Mouse (Mus musculus): ENCODE measurements around the gene Ptpn13.

Gene Ptpn13

GRCm38 (mm10) chr5:103458959-103459675 is 34.1 kb downstream of the Ptpn13 start:
- DNase-seq (ENCODE audit: low read depth, low spot score) = no peak

DNA sequence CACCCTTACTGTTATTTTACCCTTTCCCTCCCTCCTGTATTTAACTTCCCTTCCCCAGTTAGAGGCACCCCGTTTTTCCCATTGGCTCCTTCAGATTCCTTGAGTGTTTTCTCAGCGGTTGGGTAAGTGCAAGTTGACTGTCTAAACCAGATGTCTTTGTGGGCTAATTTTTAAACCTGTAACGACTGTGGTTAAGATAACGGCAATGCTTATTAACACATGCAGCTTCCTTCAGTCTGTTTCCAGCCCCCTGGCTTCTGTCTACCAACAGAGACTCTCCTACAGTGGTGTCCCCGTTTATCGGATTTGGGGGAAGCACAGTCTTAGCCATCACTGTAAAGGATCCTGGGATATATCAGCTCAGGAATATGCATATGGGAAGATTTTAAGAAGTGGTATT is 35.9 kb downstream of the Ptpn13 start:
- no peak for DNase-seq (ENCODE audit: low read depth, low spot score)

DNA sequence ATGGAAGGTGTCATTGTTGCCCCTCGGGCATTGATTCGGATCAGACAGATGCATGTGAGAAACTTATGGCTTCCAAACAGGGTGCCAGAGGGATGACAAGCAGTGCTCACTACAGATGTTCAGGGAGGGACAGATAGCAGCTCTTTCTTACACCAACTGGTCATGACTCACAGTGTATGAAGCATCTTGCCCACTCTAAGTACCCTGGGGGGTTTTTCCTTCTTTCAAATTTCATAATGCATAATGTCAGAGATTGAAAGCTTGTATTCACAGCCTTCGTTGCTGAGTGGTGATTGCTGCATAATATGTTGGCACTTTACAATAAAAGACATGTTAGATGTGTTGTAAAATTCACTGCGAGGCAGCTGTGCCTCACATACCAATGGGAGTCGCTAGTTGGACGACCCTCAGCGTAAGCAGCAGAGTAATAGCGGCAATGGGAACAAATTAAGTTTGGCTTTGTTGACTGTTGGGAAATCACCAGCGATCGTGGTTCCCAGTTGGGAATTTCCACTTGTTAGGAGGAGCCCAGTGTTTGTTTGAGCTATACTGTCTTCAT is 38.7 kb downstream of the Ptpn13 start:
- no peak for DNase-seq (ENCODE audit: low read depth, low spot score)

DNA sequence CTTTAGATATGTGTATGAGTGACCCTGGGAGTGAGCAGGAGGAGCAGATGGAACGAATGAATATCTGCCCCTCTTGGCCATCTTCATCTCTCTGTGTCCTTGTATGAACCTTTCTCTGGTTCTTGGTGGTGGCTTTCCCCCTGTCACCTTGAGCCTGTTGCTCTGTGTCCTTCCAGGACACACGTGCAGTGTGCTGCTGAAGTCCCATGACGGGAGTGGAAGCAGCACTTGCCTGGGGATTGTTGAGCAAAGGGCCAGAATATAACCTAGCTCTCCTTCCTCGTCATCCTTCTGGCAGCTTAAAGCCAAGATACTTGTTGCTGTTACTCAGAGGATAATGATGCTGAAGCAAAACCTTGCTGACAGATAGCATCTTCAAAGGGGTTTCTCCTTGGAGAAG is 39.3 kb downstream of the Ptpn13 start:
- no peak for DNase-seq (ENCODE audit: low read depth, low spot score)

GRCm38 (mm10) chr5:103464771-103465170 is 39.8 kb downstream of the Ptpn13 start:
- no peak for DNase-seq (ENCODE audit: low read depth, low spot score)

GRCm38 (mm10) chr5:103472670-103473069 is 47.7 kb downstream of the Ptpn13 start:
- no peak for DNase-seq (ENCODE audit: low read depth, low spot score)

- DNase-seq (ENCODE audit: low read depth, low spot score) = no peak
Measured at GRCm38 (mm10) chr5:103473467-103474096, 48.6 kb downstream of the Ptpn13 start.

GRCm38 (mm10) chr5:103474259-103474658 is 49.3 kb downstream of the Ptpn13 start:
- DNase-seq (ENCODE audit: low read depth, low spot score) = no peak

GRCm38 (mm10) chr5:103475503-103475902 is 50.5 kb downstream of the Ptpn13 start:
- no peak for DNase-seq (ENCODE audit: low read depth, low spot score)

DNA sequence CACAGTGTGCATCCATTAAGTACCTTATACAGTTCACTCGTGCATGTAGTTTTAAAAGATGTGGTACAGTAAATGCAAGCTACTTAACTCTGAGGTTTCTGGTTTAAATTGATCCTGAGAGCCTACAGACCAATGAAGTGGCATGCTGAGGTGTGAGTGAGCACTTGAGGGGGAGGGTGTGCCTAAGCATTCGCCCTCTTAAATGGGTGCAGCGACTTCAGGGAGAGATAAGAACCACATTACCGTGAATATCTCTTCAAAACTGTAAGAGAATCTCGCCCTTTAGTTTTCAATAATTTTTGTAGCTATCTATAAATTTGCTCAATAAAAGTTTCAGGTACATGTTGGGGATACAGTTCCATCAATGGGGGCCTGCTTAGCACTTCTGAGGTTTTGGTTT is 54.5 kb downstream of the Ptpn13 start:
- DNase-seq (ENCODE audit: low read depth, low spot score) = no peak

GRCm38 (mm10) chr5:103481222-103481621 is 56.2 kb downstream of the Ptpn13 start:
- no peak for DNase-seq (ENCODE audit: low read depth, low spot score)

GRCm38 (mm10) chr5:103487001-103487400 is 62.0 kb downstream of the Ptpn13 start:
- no peak for DNase-seq (ENCODE audit: low read depth, low spot score)

GRCm38 (mm10) chr5:103490964-103491363 is 66.0 kb downstream of the Ptpn13 start:
- no peak for DNase-seq (ENCODE audit: low read depth, low spot score)

DNA sequence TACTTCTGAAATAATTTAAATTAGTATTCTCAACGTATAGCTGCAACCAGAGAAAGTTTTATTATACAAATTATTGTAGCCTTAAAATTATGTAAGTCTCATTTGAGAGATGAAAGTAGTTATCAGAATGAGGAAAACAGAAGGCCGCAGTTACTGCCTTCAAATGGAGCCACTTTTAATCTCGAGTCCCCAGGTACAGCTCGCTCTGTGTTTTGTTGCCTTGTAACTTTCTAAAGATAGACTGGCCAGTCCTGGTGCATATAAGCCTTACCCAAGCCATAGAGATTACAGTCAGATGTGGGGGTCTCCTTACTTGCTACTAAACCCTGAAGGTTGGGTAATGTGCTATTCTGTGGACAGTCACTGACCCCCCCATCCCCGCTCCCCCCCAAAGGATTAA is 66.8 kb downstream of the Ptpn13 start:
- DNase-seq (ENCODE audit: low read depth, low spot score) = no peak

DNA sequence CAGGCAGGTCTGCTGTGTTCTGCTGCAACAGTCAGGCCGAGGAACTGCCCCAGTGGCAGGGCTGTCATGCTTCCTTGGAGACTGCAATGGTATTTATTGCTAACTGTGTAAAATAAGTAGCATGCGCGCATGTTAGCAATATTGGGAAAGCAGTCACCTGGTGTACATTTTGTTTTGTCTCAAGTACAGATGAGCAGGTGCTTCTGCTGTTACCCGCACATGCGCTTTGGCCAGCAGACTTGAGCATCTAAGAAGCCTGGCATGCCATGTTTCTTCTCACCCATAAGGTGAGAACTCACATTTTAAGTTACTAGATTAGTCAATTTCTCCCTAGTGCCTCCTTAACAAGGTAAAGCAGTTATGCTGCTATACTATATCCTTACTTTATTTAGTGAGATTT is 72.1 kb downstream of the Ptpn13 start:
- DNase-seq (ENCODE audit: low read depth, low spot score) = no peak

GRCm38 (mm10) chr5:103497480-103497879 is 72.5 kb downstream of the Ptpn13 start:
- DNase-seq (ENCODE audit: low read depth, low spot score) = no peak

GRCm38 (mm10) chr5:103499305-103499704 is 74.3 kb downstream of the Ptpn13 start:
- no peak for DNase-seq (ENCODE audit: low read depth, low spot score)

GRCm38 (mm10) chr5:103501076-103501475 is 76.1 kb downstream of the Ptpn13 start:
- no peak for DNase-seq (ENCODE audit: low read depth, low spot score)

- no peak for DNase-seq (ENCODE audit: low read depth, low spot score)
Measured at GRCm38 (mm10) chr5:103501839-103502238, 76.8 kb downstream of the Ptpn13 start.

DNA sequence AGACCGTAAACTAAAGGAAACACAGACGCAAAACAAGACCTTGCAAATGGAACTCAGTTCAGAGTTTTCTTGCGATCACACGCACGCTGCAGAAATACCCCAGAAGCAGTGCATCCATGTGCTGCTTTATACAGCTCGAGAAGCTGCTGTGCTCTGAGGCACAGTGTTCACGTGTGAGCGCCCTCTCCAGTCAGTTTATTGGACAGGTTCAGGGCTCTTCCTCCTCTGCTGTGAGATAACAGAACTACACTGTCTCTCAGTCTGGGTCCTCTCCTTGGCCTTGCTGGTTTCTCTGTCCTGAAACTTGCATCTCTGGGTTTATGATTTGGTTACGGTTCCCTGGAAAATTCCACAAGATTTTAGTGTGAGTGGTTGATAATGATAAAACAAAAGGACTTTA is 88.2 kb downstream of the Ptpn13 start:
- DNase-seq (ENCODE audit: low read depth, low spot score) = no peak

- no peak for DNase-seq (ENCODE audit: low read depth, low spot score)
Measured at GRCm38 (mm10) chr5:103514441-103514840, 89.4 kb downstream of the Ptpn13 start.

GRCm38 (mm10) chr5:103515876-103516275 is 90.9 kb downstream of the Ptpn13 start:
- no peak for DNase-seq (ENCODE audit: low read depth, low spot score)

DNA sequence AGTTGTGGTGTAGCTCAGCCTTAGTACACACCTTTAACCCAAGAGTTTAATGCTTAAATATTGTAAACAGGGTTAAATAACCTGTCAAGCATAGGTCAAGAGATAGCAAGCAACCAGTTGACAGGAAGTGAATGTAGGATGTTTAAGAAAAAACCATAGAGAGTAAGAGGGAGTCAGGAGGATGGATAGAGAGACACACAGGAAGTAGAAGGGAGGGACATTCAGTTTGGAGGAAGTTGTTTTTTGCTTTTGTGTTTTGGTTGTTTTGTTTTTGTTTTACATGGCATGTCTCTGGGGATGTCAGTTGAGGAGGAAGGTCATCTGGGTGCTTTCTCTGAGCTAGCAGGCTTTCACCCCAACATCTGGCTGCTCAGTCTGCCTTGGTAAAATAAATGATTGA is 91.6 kb downstream of the Ptpn13 start:
- DNase-seq (ENCODE audit: low read depth, low spot score) = no peak
